Mouse (Mus musculus) ovary, adult 18-20 months (tissue): ENCODE results near the gene Polr3e.

Experiments used
- DNase-seq: peaks from one replicate; pipeline ENCODE4 v3.0.0; 2022; ENCODE audit warnings: low spot score, mixed read lengths

Polr3e gene

GRCm38 (mm10) chr7:120917592-120918461 is at the start of gene Polr3e:
Polr3e (plus strand) TSS chr7:120917744.
- DNase-seq, result peak; percentile 97

GRCm38 (mm10) chr7:120869883-120870282 is 47.7 kb upstream of the Polr3e start:
- DNase-seq, result no peak

GRCm38 (mm10) chr7:120870431-120871008 is 47.0 kb upstream of the Polr3e start:
- DNase-seq, result no peak

- no peak for DNase-seq
Observed at GRCm38 (mm10) chr7:120873083-120873482, 44.5 kb upstream of the Polr3e start.

- DNase-seq, result no peak
Observed at GRCm38 (mm10) chr7:120874021-120874420, 43.5 kb upstream of the Polr3e start.

- DNase-seq, result no peak
Observed at GRCm38 (mm10) chr7:120874764-120875539, 42.6 kb upstream of the Polr3e start.

GRCm38 (mm10) chr7:120875540-120876388 is 41.8 kb upstream of the Polr3e start:
- DNase-seq, result no peak

- no peak for DNase-seq
Observed at GRCm38 (mm10) chr7:120878271-120878670, 39.3 kb upstream of the Polr3e start.

- DNase-seq, result no peak
Observed at GRCm38 (mm10) chr7:120879972-120880371, 37.6 kb upstream of the Polr3e start.

- no peak for DNase-seq
Observed at GRCm38 (mm10) chr7:120880770-120881169, 36.8 kb upstream of the Polr3e start.

GRCm38 (mm10) chr7:120881451-120881850 is 36.1 kb upstream of the Polr3e start:
- DNase-seq, result no peak

GRCm38 (mm10) chr7:120882674-120883073 is 34.9 kb upstream of the Polr3e start:
- no peak for DNase-seq

- DNase-seq, result no peak
Observed at GRCm38 (mm10) chr7:120883523-120884290, 33.8 kb upstream of the Polr3e start.

GRCm38 (mm10) chr7:120884746-120885145 is 32.8 kb upstream of the Polr3e start:
- no peak for DNase-seq

GRCm38 (mm10) chr7:120893123-120893522 is 24.4 kb upstream of the Polr3e start:
- DNase-seq, result no peak

GRCm38 (mm10) chr7:120897054-120897453 is 20.5 kb upstream of the Polr3e start:
- DNase-seq, result no peak

- DNase-seq, result no peak
Observed at GRCm38 (mm10) chr7:120897711-120898335, 19.7 kb upstream of the Polr3e start.

GRCm38 (mm10) chr7:120900191-120900590 is 17.4 kb upstream of the Polr3e start:
- DNase-seq, result no peak

GRCm38 (mm10) chr7:120901701-120902100 is 15.8 kb upstream of the Polr3e start:
- no peak for DNase-seq

GRCm38 (mm10) chr7:120902931-120903330 is 14.6 kb upstream of the Polr3e start:
- DNase-seq, result no peak
